Mouse (Mus musculus) liver, embryonic 18 days (tissue): Measurements from ENCODE around the gene Ggt1. TPM values are rescaled to one million over a fixed set of nuclear protein-coding genes. Genes with fewer than 3 reads are reported as not detected.

Experiments
- polyA plus RNA-seq: library from polyadenylated mRNA; depleted of rRNA; stranded (reverse); fragments of >200 nt; gene quantifications from 2 replicates; pipeline ENCODE4 v1.2.3, GENCODE M21; 2012; rRNA removed

Ggt1 gene
- polyA plus RNA-seq: 59.6 and 80.8 TPM in 2 replicates

GRCm38 (mm10) chr10:75561071-75561654, at the start of gene Ggt1:
Gene Ggt1 (plus strand): TSS chr10:75561604.

GRCm38 (mm10) chr10:75517073-75517757, 44.2 kb upstream of the Ggt1 start, which contains the start of gene Snrpd3:
Gene Snrpd3 (plus strand): TSS chr10:75517551.

GRCm38 (mm10) chr10:75517758-75518143, 43.7 kb upstream of the Ggt1 start, which contains the start of gene Gucd1:
Gene Gucd1 (minus strand): TSS chr10:75517972.

GRCm38 (mm10) chr10:75559676-75560548, 1.5 kb upstream of the Ggt1 start, which contains the start of gene Lrrc75b:
Gene Lrrc75b (minus strand): TSS chr10:75560330.

GRCm38 (mm10) chr10:75589129-75589528, 27.7 kb downstream of the Ggt1 start, which contains the start of gene Ggt5:
Gene Ggt5 (plus strand): TSS chr10:75589340.

Other genes with a start within 250 kb of the Ggt1 start
- gene Adora2a, start 244.7 kb upstream of the Ggt1 start, polyA plus RNA-seq: 2.3 and 2.6 TPM in 2 replicates
- 30.5 and 44.9 TPM in 2 replicates for gene Upb1, start 160.5 kb upstream of the Ggt1 start, polyA plus RNA-seq
- 40.4 and 47.4 TPM in 2 replicates for gene Snrpd3, start 44.1 kb upstream of the Ggt1 start, polyA plus RNA-seq
- 46.2 and 49.5 TPM in 2 replicates for gene Gucd1, start 43.6 kb upstream of the Ggt1 start, polyA plus RNA-seq
- gene Lrrc75b, start 1.3 kb upstream of the Ggt1 start, polyA plus RNA-seq: 0.12 and 0.23 TPM in 2 replicates
- gene Ggt5, start 27.7 kb downstream of the Ggt1 start, polyA plus RNA-seq: 1.7 and 2.2 TPM in 2 replicates
- 1.4 TPM in 2 replicates for gene Susd2, start 82.4 kb downstream of the Ggt1 start, polyA plus RNA-seq
- 9.1 and 10.2 TPM in 2 replicates for gene Cabin1, start 202.7 kb downstream of the Ggt1 start, polyA plus RNA-seq
- 364 and 391 TPM in 2 replicates for gene Ddt, start 211.8 kb downstream of the Ggt1 start, polyA plus RNA-seq
- 0.07 TPM in 1 of 2 replicates, not detected in the other for gene Gm20441, start 219.3 kb downstream of the Ggt1 start, polyA plus RNA-seq
- 14.6 and 18.6 TPM in 2 replicates for gene Gstt3, start 219.8 kb downstream of the Ggt1 start, polyA plus RNA-seq
- gene Gstt1, start 237.0 kb downstream of the Ggt1 start, polyA plus RNA-seq: 287 and 357 TPM in 2 replicates